Mouse (Mus musculus) stomach, postnatal 0 days (tissue): ENCODE measurements around the gene Heatr6. TPM values are rescaled to one million over a fixed set of nuclear protein-coding genes. Genes with fewer than 3 reads are reported as not detected.

Source experiments
- ATAC-seq: fragments of 200-750 bp; cut with Nextera tagmentation; 2 replicates; pipeline ENCODE4 v1.8.0; 2017; ENCODE audit not compliant: low FRiP score, low TSS enrichment
- DNase-seq: peaks from one replicate; pipeline ENCODE4 v3.0.0-alpha.2; 2016; ENCODE audit warnings: low spot score
- H3K27ac ChIP-seq: fragments of 300-500 bp; sonication (generic); replicated peaks from 2 replicates; pipeline ENCODE4 v1.5.1; 2014; ENCODE audit warnings: mild to moderate bottlenecking, control low read depth
- H3K27me3 ChIP-seq: fragments of 300-500 bp; sonication (generic); 2 replicates; pipeline ENCODE4 v1.6.1; 2014; ENCODE audit warnings: low read length; ENCODE audit not compliant: control insufficient read depth, insufficient read depth
- H3K36me3 ChIP-seq: fragments of 300-500 bp; sonication (generic); 2 replicates; pipeline ENCODE4 v1.6.1; 2014; ENCODE audit warnings: low read length, mixed read lengths; ENCODE audit not compliant: control insufficient read depth, insufficient read depth
- H3K4me1 ChIP-seq: fragments of 300-500 bp; sonication (generic); replicated peaks from 2 replicates; pipeline ENCODE4 v1.6.1; 2014; ENCODE audit warnings: antibody characterized with exemption; ENCODE audit not compliant: control insufficient read depth, insufficient read depth
- H3K4me2 ChIP-seq: fragments of 300-500 bp; sonication (generic); replicated peaks from 2 replicates; pipeline ENCODE4 v1.6.1; 2014; ENCODE audit warnings: low read depth, mild to moderate bottlenecking, control low read depth, moderate library complexity
- H3K4me3 ChIP-seq: fragments of 300-500 bp; sonication (generic); 2 replicates; pipeline ENCODE4 v1.5.1; 2014; ENCODE audit warnings: low read depth, low read length, control low read depth
- H3K9ac ChIP-seq: fragments of 300-500 bp; sonication (generic); 2 replicates; pipeline ENCODE4 v1.6.1; 2014; ENCODE audit warnings: mild to moderate bottlenecking, low read length, control low read depth, mixed read lengths
- H3K9me3 ChIP-seq: fragments of 300-500 bp; sonication (generic); 2 replicates; pipeline ENCODE4 v1.6.1; 2016; ENCODE audit warnings: low read length; ENCODE audit not compliant: control insufficient read depth
- CTCF ChIP-seq: IDR thresholded peaks from 2 replicates; pipeline ENCODE4 v1.5.1; 2016; ENCODE audit warnings: antibody characterized with exemption, low read depth, mild to moderate bottlenecking, moderate library complexity
- EP300 ChIP-seq: optimal IDR thresholded peaks from 2 replicates; pipeline ENCODE3; 2016; ENCODE audit warnings: antibody characterized with exemption
- WGBS: fragments of 180-500 bp; shearing (Covaris S2); extraction: QIAGEN DNeasy Blood & Tissue Kit; methylation state at CpG from one replicate; pipeline ENCODE4 v1.1.7; 2014; 5-methylcytosine and 5-hydroxymethylcytosine counted together
- polyA plus RNA-seq: library from polyadenylated mRNA; unstranded; fragments of >200 nt; fragmentation: Nextera tagmentation; extraction: Ambion mirVana; gene quantifications from 2 replicates; pipeline ENCODE4 v1.2.1, GENCODE M21; 2015

Gene Heatr6
- polyA plus RNA-seq, 1 experiment from 2014 or later: 9.2 TPM

- no peaks in the 10 kb centered on the region for H3K27me3 ChIP-seq
- WGBS: 39% methylated on average over 13 of the region's 13 CpGs
- H3K9me3 ChIP-seq: no peaks in the 10 kb centered on the region
- ATAC-seq: peak; percentile 43; the same call in 1 of the 2 replicates
- H3K27ac ChIP-seq: no peak overlapping the region
- no peak overlapping the region for H3K9ac ChIP-seq
- H3K4me2 ChIP-seq: no peak overlapping the region
- peak; percentile 45 for DNase-seq
- H3K36me3 ChIP-seq: no peaks in the 10 kb centered on the region
- no peak for TF ChIP-seq EP300
- TF ChIP-seq CTCF: no peak
- H3K4me3 ChIP-seq: no peak overlapping the region
- H3K4me1 ChIP-seq: no peaks in the 10 kb centered on the region
Observed at GRCm38 (mm10) chr11:83789259-83789658, 35.8 kb downstream of the Heatr6 start.

- H3K4me3 ChIP-seq: no peak overlapping the region
- DNase-seq: no peak
- H3K9me3 ChIP-seq: no peaks in the 10 kb centered on the region
- TF ChIP-seq CTCF (no peak), EP300 (no peak)
- H3K27ac ChIP-seq: no peak overlapping the region
- ATAC-seq: no peak
- 50% methylated on average over 4 of the region's 4 CpGs for WGBS
- H3K4me2 ChIP-seq: no peak overlapping the region
- H3K4me1 ChIP-seq: no peaks in the 10 kb centered on the region
- no peaks in the 10 kb centered on the region for H3K27me3 ChIP-seq
- no peak overlapping the region for H3K9ac ChIP-seq
- H3K36me3 ChIP-seq: no peaks in the 10 kb centered on the region
Observed at GRCm38 (mm10) chr11:83791133-83791532, 37.6 kb downstream of the Heatr6 start.

GRCm38 (mm10) chr11:83792316-83792914, 38.9 kb downstream of the Heatr6 start:
- DNase-seq (no peak), ATAC-seq (no peak)
- H3K9ac ChIP-seq: no peak overlapping the region
- no peaks in the 10 kb centered on the region for H3K4me1 ChIP-seq
- H3K27ac ChIP-seq: no peak overlapping the region
- no peak for TF ChIP-seq EP300
- no peak for TF ChIP-seq CTCF
- no peak overlapping the region for H3K4me3 ChIP-seq
- no peaks in the 10 kb centered on the region for H3K36me3 ChIP-seq
- H3K9me3 ChIP-seq: no peaks in the 10 kb centered on the region
- H3K27me3 ChIP-seq: no peaks in the 10 kb centered on the region
- no peak overlapping the region for H3K4me2 ChIP-seq
- WGBS: 66% methylated on average over 12 of the region's 12 CpGs

GRCm38 (mm10) chr11:83793264-83793663, 39.8 kb downstream of the Heatr6 start:
- no peak overlapping the region for H3K9ac ChIP-seq
- H3K27ac ChIP-seq: no peak overlapping the region
- TF ChIP-seq EP300: no peak
- no peak for TF ChIP-seq CTCF
- H3K27me3 ChIP-seq: no peaks in the 10 kb centered on the region
- no peak overlapping the region for H3K4me3 ChIP-seq
- no peak overlapping the region for H3K4me2 ChIP-seq
- no peaks in the 10 kb centered on the region for H3K9me3 ChIP-seq
- ATAC-seq (no peak), DNase-seq (no peak)
- 70% methylated on average over 14 of the region's 14 CpGs for whole genome bisulfite sequencing
- H3K36me3 ChIP-seq: no peaks in the 10 kb centered on the region
- no peaks in the 10 kb centered on the region for H3K4me1 ChIP-seq

- Histone ChIP-seq H3K9ac (no peak overlapping the region), H3K27me3 (no peaks in the 10 kb centered on the region), H3K4me3 (no peak overlapping the region), H3K4me2 (no peak overlapping the region), H3K27ac (no peak overlapping the region), H3K9me3 (no peaks in the 10 kb centered on the region), H3K36me3 (no peaks in the 10 kb centered on the region), H3K4me1 (no peaks in the 10 kb centered on the region)
- DNase-seq (no peak), ATAC-seq (no peak)
- 63% methylated on average over 6 of the region's 6 CpGs for WGBS
- TF ChIP-seq CTCF (no peak), EP300 (no peak)
Observed at GRCm38 (mm10) chr11:83796112-83796511, 42.6 kb downstream of the Heatr6 start.

- Histone ChIP-seq H3K4me3 (no peak overlapping the region), H3K27me3 (no peaks in the 10 kb centered on the region), H3K27ac (no peak overlapping the region), H3K4me2 (no peak overlapping the region), H3K9me3 (no peaks in the 10 kb centered on the region), H3K4me1 (no peaks in the 10 kb centered on the region), H3K9ac (no peak overlapping the region), H3K36me3 (no peaks in the 10 kb centered on the region)
- no peak for TF ChIP-seq CTCF
- no peak for TF ChIP-seq EP300
- WGBS: 72% methylated on average over 10 of the region's 10 CpGs
- ATAC-seq (no peak), DNase-seq (no peak)
Observed at GRCm38 (mm10) chr11:83796980-83797608, 43.6 kb downstream of the Heatr6 start.
